Mouse (Mus musculus) fat pad, adult 2 months (tissue): ENCODE results near the gene Olfr1196.
"Not testable (repeated sequence)": the region's sequence is repeated elsewhere in the genome, so short reads cannot be mapped to it uniquely, and the experiment has no call there.

Source experiments
- DNase-seq: peaks from one replicate; pipeline ENCODE4 v3.0.0-alpha.2; 2011; ENCODE audit warnings: low read depth, low spot score; ENCODE audit errors: extremely low read depth

Olfr1196 gene

DNA sequence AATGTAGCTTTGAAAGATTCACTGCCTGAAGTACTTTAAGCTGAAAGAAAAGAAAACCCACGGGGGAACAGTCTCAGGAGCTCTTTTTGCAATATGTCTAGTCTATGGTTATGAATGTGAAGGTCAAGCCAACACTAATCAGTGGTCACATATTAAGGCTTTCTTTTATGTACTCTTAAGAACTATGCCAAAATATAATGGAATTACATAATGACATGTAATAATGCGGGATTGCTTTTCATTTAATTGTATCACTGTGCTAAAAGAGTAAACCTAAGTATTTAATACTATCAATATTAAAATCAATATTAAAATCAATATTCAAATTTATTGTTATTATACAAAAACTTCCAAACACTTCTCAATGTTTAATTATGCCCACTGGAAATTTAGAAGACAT lies at the start of gene Olfr1196:
Olfr1196 (minus strand) TSS at position 101 of the 400 bp plus-strand sequence.
- no peak for DNase-seq

DNA sequence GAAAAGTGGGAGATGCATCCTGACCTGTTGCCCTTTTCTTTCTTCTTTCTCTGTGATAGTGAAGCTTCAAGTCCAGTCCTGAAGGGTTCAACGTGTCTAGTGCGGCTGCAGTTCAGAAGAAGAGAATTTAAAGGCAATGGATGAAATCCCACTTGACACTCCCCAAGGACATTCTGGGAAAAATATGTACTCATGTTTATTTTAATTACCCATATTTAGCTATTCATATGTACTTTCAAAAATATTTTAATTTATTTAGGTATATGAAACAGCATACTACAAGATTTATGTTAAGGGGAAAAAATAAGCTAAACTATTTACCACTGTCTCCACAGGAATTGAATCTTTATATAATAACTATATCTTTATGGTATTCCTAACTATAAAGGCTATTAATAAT lies 46.9 kb upstream of the Olfr1196 start, which contains the start of gene Olfr1198:
Olfr1198 (minus strand) TSS at position 101 of the 400 bp plus-strand sequence.
- DNase-seq = no peak

DNA sequence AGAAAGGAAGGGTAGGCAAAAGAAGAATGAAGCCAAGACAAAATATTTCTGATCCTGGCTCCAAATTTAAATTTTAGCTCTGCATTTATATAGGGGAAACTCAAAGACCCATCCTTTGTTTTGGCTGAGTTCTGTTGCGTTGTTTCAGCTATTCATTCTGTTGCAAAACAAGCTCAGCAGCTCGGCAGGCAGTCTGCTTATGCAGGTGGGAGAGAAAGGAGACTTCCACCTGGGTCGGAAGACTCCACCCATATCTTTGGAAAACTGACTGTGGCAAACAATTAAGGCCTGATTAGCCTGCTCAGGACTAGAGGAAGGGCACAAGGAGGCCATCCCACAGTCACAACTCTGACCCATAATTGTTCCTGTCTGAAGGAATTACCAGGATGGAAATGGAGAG lies 39.0 kb upstream of the Olfr1196 start:
- DNase-seq = no peak

DNA sequence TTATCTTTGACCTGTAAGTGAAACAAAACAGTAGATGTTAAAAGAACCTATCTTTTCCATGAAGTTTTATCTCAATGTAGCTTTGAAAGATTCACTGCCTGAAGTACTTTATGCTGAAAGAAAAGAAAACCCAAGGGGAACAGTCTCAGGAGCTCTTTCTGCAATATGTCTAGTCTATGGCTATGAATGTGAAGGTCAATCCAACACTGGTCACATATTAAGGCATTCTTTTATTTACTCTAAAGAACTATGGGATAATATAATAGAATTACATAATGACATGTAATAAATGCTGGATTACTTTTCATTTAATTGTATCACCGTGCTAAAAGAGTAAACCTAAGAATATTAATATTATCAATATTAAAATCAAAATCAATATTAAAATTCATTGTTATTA lies 27.9 kb upstream of the Olfr1196 start, which contains the start of gene Olfr1197:
Olfr1197 (minus strand) TSS at position 101 of the 400 bp plus-strand sequence.
- no peak for DNase-seq

DNA sequence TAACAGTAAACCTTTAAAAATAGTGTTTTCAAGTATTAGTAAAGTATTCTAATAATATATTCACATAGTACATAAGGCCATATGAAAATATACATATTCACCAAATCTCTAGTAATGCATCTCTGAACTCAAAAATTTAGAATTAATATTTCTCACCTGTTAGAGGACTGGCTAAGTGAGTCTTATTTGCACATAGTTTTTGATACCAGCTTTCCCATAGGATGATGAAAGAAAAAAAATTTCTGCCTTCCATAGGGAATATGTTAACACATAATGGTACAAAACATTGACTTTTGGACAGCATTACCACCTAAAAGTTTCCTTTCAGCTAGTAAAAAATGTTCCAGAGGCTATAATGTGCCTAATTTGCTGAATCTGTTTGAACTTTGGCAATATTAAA lies 15.3 kb downstream of the Olfr1196 start, which contains the start of gene Olfr1195:
Olfr1195 (minus strand) TSS at position 101 of the 400 bp plus-strand sequence.
- no peak for DNase-seq

DNA sequence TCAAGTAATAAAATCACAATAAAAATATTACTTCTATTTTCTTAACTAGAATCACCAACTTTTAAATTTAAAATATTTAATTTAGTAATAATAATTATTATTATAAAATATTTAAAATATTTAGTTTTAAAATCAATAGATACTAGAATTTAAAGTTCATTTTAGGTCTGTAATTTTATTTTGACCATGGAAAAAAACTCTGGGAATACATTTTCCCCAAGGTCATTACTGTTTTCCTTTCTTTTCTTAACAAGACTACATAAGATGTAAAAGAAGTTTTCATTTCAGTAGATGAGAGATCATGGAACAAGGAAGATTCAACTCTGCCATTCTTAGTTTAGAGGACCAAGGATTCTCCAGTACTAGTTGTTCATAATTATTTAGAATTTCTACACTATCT lies 29.1 kb downstream of the Olfr1196 start, which contains the start of gene Olfr1193:
Olfr1193 (plus strand) TSS at position 301 of the 400 bp plus-strand sequence.
- not testable (repeated sequence) for DNase-seq

DNA sequence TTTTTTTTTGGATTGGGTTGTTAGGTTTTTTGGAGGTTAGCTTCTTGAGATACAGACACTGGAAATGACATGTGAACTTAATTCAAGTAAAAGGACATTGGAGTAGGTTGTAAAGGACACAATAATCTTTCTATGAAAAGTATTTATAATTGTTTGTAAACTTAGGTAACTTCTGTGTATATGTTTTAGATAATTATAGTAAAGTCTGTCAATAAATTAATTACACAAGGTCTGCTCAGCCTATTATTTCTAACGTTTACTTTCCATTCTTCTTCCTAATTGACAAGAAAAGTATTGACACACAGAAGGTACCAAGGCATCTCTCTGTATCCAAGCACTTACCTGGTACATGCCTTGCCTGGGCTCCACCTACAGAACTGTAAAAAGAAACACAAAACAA lies 56.2 kb downstream of the Olfr1196 start, which contains the start of gene Olfr1192-ps1:
Olfr1192-ps1 (plus strand) TSS at position 301 of the 400 bp plus-strand sequence.
- DNase-seq = no peak
